Mouse (Mus musculus): ENCODE data around the gene Cobl. TPM values are rescaled to one million over a fixed set of nuclear protein-coding genes. Genes with fewer than 3 reads are reported as not detected.

The Cobl gene
- total and polyA plus RNA-seq, 3 experiments = 13.2 to 18.0 (median 14.7) TPM

DNA sequence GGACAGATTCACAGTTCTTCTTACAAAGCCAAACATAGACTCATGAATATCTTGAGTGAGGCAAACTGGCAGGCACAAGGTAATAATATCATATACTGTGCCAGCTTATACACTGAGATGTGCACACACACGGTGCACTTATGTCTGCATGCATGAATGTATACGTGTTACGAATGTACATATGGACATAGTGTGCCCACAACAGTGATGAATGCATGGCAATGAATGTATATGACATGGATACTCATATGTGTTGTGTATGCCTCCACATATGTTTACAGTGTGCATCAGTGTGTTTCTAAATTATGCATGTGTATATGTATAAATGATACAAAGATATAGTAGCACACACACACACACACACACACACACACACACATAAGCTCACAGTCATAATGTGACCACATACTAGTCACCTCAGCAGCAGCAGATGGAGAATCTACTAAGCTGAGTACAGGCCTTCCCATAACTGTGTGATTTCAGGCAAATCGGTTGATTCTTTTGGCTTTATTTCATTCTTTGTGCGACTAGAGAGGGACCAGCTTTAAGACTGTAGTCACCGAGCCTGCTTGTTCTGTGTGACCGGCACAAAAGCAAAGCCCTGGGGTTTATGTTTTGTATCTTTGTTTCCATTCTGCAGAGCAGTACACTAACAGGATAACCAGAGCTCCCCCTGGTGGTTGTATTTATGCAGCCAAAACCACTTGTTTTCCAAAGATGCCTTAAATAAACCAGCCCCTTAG is 173.7 kb downstream of the Cobl start:
- Histone ChIP-seq H3K27ac (no peak overlapping the region), H3K27me3 (ENCODE audit: control insufficient read depth, insufficient read depth, low read length) (no peaks in the 10 kb centered on the region), H3K9ac (ENCODE audit: low read depth, low read length) (peak overlapping the region; percentile 53; the same call in 1 of the 2 replicates), H3K79me2 (replicated peaks; ENCODE audit: control insufficient read depth, insufficient read depth, low read length) (no peaks in the 10 kb centered on the region), H3K36me3 (ENCODE audit: control insufficient read depth, insufficient read depth, low read length) (no peaks in the 10 kb centered on the region), H3K4me1 (ENCODE audit: control insufficient read depth, insufficient read depth, low read length) (peaks cover 4% of the 10 kb centered on the region), H3K4me3 (no peak overlapping the region)
- intact Hi-C loops (cut with DNase I) = loop anchor here (2.0 to 5.0 kb wide), 3 partner anchors 66 to 470 kb away; no protein-coding TSS in a partner anchor
- no peak; the same call in 1 of the 2 replicates for TF ChIP-seq CTCF (IDR thresholded peaks at IDR 0.05)
- TF ChIP-seq POLR2A (IDR thresholded peaks at IDR 0.05; ENCODE audit: insufficient read depth, low read depth, low read length) = no peak
- TF ChIP-seq EP300 (IDR thresholded peaks at IDR 0.05; ENCODE audit: insufficient read depth, low read depth, low read length) = no peak
- 40% methylated on average over 7 of the region's 7 CpGs for WGBS
- DNase-seq = peak; percentile 45 to 58

DNA sequence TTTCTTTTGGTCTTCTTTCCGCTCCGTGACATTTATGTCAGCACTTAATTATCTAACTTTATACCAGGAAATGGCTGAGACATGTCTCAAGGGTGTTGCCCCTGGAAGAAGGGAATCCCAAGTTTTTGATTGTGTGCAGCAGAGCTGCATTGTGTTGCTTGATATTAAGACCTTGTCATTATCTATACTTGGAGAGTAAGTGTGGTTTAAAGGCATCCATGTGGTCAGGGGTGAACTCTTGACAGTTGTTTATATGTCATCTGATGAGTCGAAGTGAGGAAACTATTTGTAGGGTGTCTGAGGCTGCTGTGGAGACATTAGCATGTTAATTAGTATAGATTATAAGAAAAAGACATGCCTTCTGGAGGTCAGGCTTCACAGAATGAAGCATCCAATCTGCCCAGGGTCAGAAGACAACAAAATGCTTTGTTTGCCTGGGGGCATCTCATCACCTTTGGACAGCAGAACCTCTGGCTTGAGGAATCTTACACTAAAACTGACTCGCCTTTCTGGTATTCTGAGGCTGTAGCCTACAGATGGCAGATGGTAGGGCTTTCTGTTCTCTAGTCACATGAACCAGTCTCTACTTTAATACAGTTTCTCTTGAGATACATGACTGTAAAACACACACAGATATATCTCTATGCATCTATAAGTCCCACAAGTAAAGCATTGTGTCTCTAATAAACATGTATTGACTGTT is 179.3 kb downstream of the Cobl start:
- Histone ChIP-seq H3K9ac (ENCODE audit: low read depth, low read length) (no peak overlapping the region), H3K36me3 (ENCODE audit: control insufficient read depth, insufficient read depth, low read length) (no peaks in the 10 kb centered on the region), H3K27me3 (ENCODE audit: control insufficient read depth, insufficient read depth, low read length) (no peaks in the 10 kb centered on the region), H3K79me2 (replicated peaks; ENCODE audit: control insufficient read depth, insufficient read depth, low read length) (no peaks in the 10 kb centered on the region), H3K4me1 (ENCODE audit: control insufficient read depth, insufficient read depth, low read length) (peaks cover 5% of the 10 kb centered on the region), H3K4me3 (no peak overlapping the region), H3K27ac (no peak overlapping the region)
- intact Hi-C loops (cut with DNase I) = no loop called here
- no peak for DNase-seq
- 76% methylated on average over 4 of the region's 4 CpGs for WGBS
- TF ChIP-seq CTCF (IDR thresholded peaks at IDR 0.05) (no peak), EP300 (IDR thresholded peaks at IDR 0.05; ENCODE audit: insufficient read depth, low read depth, low read length) (no peak), POLR2A (IDR thresholded peaks at IDR 0.05; ENCODE audit: insufficient read depth, low read depth, low read length) (no peak)

DNA sequence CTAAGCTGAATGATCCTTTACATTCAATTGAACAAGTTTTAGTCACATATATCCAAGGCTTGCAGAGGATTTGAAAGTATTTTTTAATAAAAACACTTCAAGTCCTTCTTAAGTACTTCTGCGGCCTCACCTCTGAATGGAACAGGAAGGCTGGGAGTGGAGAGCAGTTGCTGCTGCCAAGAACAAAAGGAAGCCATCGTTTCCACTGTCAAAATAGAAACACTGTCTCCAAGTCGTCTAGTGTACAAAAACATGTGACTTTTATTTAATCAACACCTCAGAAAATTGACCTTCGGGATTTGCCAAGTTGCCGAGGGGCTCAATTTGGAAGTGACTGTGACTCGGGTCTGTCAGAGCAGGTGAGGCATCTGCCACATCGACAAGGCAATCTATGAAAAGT is 184.0 kb downstream of the Cobl start:
- no peak overlapping the region for H3K4me3 ChIP-seq
- intact Hi-C loops (cut with DNase I) = loop anchor here (5.0 kb wide), 1 partner anchor 57 kb away; no protein-coding TSS in a partner anchor
- TF ChIP-seq CTCF (IDR thresholded peaks at IDR 0.05) (no peak), POLR2A (IDR thresholded peaks at IDR 0.05; ENCODE audit: insufficient read depth, low read depth, low read length) (no peak), EP300 (IDR thresholded peaks at IDR 0.05; ENCODE audit: insufficient read depth, low read depth, low read length) (0 out of 2 replicates have a peak, but pooled peaks have one; percentile 20)
- peaks cover 4% of the 10 kb centered on the region for H3K4me1 ChIP-seq (ENCODE audit: control insufficient read depth, insufficient read depth, low read length)
- peak; percentile 31 to 36 for DNase-seq
- peak overlapping the region; percentile 65 for H3K27ac ChIP-seq
- H3K27me3 ChIP-seq (ENCODE audit: control insufficient read depth, insufficient read depth, low read length) = no peaks in the 10 kb centered on the region
- WGBS = 9% methylated on average over 7 of the region's 7 CpGs
- H3K9ac ChIP-seq (ENCODE audit: low read depth, low read length) = peak overlapping the region; percentile 48; the same call in 1 of the 2 replicates
- no peaks in the 10 kb centered on the region for H3K79me2 ChIP-seq (replicated peaks; ENCODE audit: control insufficient read depth, insufficient read depth, low read length)
- no peaks in the 10 kb centered on the region for H3K36me3 ChIP-seq (ENCODE audit: control insufficient read depth, insufficient read depth, low read length)

DNA sequence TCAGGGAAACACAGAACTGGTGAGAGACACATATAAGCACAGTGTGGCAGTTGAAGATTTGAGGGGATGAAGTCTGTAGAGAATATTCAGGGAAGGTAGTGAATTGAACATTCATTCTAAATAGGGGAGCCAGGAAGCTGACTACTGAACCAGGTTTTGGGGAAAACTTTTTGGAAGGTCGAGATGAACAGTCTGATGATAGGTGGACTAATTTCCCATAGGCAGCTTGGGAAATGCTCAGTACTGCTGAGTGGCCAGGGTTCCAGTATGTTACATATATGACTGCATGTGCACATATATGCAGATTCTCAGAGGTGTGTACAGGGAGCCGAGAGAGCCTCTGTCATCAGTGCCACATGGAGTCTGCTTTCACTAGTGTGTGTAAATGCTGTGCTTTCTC is 190.5 kb downstream of the Cobl start:
- no peak for TF ChIP-seq EP300 (IDR thresholded peaks at IDR 0.05; ENCODE audit: insufficient read depth, low read depth, low read length)
- TF ChIP-seq POLR2A (IDR thresholded peaks at IDR 0.05; ENCODE audit: insufficient read depth, low read depth, low read length) = no peak
- no peak for TF ChIP-seq CTCF (IDR thresholded peaks at IDR 0.05)
- H3K9ac ChIP-seq (ENCODE audit: low read depth, low read length) = no peak overlapping the region
- WGBS = 73% methylated on average over 2 of the region's 2 CpGs

GRCm38 (mm10) chr11:12273726-12274125 is 191.0 kb downstream of the Cobl start:
- Histone ChIP-seq H3K9ac (ENCODE audit: low read depth, low read length) (no peak overlapping the region), H3K4me3 (no peak overlapping the region), H3K36me3 (ENCODE audit: control insufficient read depth, insufficient read depth, low read length) (no peaks in the 10 kb centered on the region), H3K79me2 (replicated peaks; ENCODE audit: control insufficient read depth, insufficient read depth, low read length) (no peaks in the 10 kb centered on the region), H3K27ac (no peak overlapping the region), H3K27me3 (ENCODE audit: control insufficient read depth, insufficient read depth, low read length) (no peaks in the 10 kb centered on the region), H3K4me1 (ENCODE audit: control insufficient read depth, insufficient read depth, low read length) (no peaks in the 10 kb centered on the region)
- intact Hi-C loops (cut with DNase I) = no loop called here
- DNase-seq = no peak
- 84% methylated on average over 6 of the region's 6 CpGs for WGBS
- TF ChIP-seq CTCF (IDR thresholded peaks at IDR 0.05) (no peak), POLR2A (IDR thresholded peaks at IDR 0.05; ENCODE audit: insufficient read depth, low read depth, low read length) (no peak), EP300 (IDR thresholded peaks at IDR 0.05; ENCODE audit: insufficient read depth, low read depth, low read length) (no peak)

More for the DNA sequence above, 190.5 kb downstream of the Cobl start:
- no peaks in the 10 kb centered on the region for H3K79me2 ChIP-seq (replicated peaks; ENCODE audit: control insufficient read depth, insufficient read depth, low read length)
- intact Hi-C loops (cut with DNase I) = no loop called here
- H3K4me1 ChIP-seq (ENCODE audit: control insufficient read depth, insufficient read depth, low read length) = no peaks in the 10 kb centered on the region
- H3K27ac ChIP-seq = no peak overlapping the region
- no peaks in the 10 kb centered on the region for H3K36me3 ChIP-seq (ENCODE audit: control insufficient read depth, insufficient read depth, low read length)
- no peak for DNase-seq
- H3K27me3 ChIP-seq (ENCODE audit: control insufficient read depth, insufficient read depth, low read length) = no peaks in the 10 kb centered on the region
- H3K4me3 ChIP-seq = no peak overlapping the region

All from heart, adult 2 months (tissue).